Mouse (Mus musculus) lung, postnatal 14 days (tissue): ENCODE results near the gene Pias1.
"Not testable (repeated sequence)": the region's sequence is repeated elsewhere in the genome, so short reads cannot be mapped to it uniquely, and the experiment has no call there.

ENCODE experiments used
- DNase-seq: peaks from one replicate; pipeline ENCODE4 v3.0.0; 2021

Pias1 gene

GRCm38 (mm10) chr9:62940966-62941365 lies 46.8 kb downstream of the Pias1 start:
- DNase-seq: no peak

GRCm38 (mm10) chr9:62935854-62936253 lies 51.9 kb downstream of the Pias1 start:
- no peak for DNase-seq

DNA sequence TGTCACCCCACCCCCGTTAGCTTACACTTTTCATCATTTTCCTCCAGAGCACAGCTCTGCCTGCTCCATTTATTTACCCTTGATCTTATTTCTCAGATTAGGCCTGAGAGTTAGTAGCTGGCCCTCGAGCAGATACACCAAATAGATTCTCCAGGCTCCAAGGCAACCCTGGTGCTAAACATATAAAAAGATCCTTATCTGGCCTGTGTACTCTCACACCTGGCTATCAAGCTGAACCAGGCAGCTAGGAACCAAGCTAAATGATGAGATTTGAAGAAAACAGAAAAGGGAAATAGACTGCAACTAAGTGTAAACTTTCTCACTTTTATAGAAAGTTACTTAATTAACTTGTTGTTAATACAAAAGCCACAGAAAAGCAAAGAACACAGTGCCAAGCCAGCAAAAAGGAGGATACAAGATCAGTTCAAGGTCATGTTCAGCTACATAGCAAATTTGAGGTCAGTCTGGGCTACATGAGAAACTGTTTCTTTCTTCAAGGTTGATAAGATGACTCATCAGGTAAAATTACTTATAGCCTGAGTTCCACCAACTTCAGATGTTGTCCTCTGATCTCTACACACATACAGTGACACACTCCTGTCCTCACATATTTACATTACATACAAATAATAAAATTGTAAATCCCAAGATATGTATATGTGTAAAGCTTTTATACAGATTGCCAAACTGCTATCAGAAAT lies 52.9 kb downstream of the Pias1 start:
- DNase-seq: no peak

GRCm38 (mm10) chr9:62932575-62933339 lies 55.0 kb downstream of the Pias1 start:
- no peak for DNase-seq

- DNase-seq: no peak
Observed at GRCm38 (mm10) chr9:62924886-62925610, 62.7 kb downstream of the Pias1 start.

GRCm38 (mm10) chr9:62920877-62921276 lies 66.8 kb downstream of the Pias1 start:
- DNase-seq: no peak

- DNase-seq: no peak
Observed at GRCm38 (mm10) chr9:62917059-62917458, 70.7 kb downstream of the Pias1 start.

DNA sequence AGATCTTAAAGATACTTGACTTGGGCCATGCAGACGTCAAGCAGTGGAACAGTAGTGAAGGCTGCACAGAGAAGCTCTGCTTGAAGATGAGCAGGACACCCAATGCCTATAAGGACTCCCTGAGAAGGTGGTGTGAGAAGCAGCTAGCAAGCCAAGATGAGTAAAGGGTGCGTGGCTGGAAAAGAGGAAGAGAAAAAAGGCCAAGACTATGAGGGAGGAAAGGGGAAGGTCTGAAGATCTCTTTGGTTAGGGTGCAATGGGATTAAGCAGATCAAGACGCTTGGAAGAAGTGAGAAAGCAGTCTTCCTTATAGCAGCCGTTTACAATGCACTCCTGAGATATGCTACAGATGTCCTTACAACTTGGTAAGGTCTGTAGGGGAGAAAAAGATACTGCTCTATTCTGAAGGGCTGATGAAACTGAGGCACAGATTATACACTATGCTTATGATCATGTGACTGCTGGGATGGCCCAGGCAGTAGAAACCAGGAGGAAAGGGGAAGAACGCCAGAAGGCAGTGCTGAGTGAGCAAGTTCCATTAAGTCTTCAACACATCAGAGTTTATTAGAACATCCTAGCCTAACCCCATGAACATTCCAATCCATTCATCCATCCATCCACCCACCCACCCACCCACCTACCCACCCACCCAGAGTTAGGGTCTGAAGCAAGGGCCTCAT lies 74.2 kb downstream of the Pias1 start:
- DNase-seq: no peak

DNA sequence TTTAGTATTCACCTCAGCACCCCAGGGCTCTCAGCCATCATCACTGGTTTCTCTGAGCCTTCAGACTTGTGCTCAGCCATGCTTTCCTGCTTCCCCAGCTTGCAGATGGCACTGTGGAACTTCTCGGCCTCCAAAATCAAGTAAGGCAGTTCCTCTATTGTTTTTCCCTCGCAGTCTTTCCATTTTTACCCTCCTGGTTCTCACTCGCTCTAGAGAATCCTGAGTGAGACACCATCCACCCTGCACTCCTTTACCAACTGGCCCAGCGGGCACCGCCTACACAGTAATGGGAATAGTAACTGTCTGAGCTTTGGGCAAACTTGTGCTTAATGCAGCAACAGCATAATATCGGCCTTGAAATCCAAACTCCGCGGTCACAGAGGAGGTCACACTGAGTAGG lies 82.7 kb downstream of the Pias1 start:
- no peak for DNase-seq

DNA sequence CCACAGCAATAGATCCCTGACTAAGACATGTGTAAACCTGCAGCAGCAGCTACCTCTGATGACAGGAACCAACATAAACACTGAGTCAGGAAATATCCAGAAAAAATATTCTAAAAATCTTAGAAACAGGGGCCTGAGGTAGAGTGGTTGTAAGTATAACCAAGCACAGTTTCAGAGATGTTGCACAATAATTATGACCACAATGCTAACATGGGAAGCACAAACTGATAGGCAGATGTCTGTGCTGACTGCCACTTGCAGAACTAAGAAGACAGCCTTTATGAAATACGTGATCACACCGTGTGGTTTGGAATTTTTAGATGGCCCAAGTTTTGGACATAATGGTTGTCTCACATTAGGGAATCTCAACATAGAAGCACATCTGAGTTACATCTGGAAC lies 83.9 kb downstream of the Pias1 start:
- no peak for DNase-seq

- DNase-seq: no peak
Observed at GRCm38 (mm10) chr9:62901736-62902135, 86.0 kb downstream of the Pias1 start.

GRCm38 (mm10) chr9:62894486-62894885 lies 93.2 kb downstream of the Pias1 start:
- peak; percentile 32 for DNase-seq

GRCm38 (mm10) chr9:62881871-62882270 lies 105.9 kb downstream of the Pias1 start:
- peak; percentile 53 for DNase-seq

- DNase-seq: no peak
Observed at GRCm38 (mm10) chr9:62877825-62878224, 109.9 kb downstream of the Pias1 start.

DNA sequence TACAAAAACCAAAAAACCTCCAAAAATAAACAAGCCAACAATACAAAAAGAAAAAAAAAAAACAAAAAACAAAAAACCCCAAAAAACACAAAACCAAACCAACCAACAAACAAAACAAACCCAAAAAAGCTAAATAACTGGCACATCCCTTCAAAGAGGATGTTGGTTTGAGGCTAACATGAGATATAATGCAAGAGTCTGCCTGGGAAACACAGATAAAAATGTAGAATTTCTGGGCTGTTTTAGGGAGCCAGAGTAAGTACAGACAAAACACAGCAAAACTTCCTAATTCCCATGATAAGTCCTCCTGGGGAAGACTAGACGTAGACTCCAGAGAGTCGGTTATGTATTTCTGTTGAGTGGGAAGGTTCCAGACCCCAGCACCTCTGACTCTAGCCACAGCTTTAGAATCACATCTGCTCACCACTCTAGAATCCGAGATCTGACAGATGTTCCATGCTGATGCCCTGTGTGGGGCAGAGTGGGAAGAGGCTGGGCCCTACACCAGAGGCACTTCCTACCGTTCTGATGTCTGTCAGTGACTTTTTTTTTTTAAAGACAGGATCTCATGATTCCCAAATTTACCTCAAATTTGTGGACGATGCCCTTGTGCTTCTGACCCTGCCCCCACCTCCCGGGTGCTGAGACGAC lies 110.6 kb downstream of the Pias1 start:
- DNase-seq: no peak

DNA sequence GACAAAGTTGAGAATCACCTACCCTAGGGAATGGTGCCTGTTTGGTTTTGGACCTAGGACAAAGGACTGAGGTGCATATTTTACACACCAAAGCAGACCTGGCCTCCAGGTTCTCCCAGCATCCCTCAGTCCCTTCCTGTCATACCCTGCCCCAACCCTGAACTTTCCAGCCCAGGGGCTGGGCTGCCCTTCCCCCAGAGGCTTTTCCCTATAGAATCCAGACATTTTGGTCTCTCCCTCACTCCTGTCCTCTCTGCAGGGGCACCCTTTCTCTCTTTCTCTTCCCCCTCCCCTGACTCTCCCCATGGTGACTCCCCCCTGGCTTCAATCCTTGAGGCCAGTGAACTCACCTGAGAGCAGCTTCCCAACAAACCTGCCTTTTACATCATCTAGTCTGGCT lies 117.0 kb downstream of the Pias1 start:
- no peak for DNase-seq

- not testable (repeated sequence) for DNase-seq
Observed at GRCm38 (mm10) chr9:62869236-62869635, 118.5 kb downstream of the Pias1 start.

DNA sequence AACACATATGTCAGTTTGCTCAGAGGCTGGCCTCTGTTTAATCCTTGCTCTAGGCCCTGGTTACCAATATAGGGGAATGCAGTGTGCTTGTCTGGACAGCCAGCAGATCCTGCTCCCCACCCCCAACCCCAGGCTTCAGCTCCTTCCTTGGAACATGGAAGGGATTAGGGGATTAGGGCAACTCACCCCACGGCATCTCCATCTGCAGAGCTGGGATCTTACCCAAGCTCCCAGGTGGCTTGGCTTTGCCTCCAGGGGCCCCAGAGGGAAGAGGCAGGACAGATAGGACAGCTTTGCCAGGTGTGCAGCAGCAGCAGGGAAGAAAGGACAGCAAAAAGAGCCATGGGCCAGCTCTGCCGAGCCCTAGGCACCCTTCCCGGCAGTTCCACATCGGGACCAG lies 126.9 kb downstream of the Pias1 start:
- DNase-seq: no peak

GRCm38 (mm10) chr9:62860102-62860501 lies 127.6 kb downstream of the Pias1 start:
- not testable (repeated sequence) for DNase-seq

DNA sequence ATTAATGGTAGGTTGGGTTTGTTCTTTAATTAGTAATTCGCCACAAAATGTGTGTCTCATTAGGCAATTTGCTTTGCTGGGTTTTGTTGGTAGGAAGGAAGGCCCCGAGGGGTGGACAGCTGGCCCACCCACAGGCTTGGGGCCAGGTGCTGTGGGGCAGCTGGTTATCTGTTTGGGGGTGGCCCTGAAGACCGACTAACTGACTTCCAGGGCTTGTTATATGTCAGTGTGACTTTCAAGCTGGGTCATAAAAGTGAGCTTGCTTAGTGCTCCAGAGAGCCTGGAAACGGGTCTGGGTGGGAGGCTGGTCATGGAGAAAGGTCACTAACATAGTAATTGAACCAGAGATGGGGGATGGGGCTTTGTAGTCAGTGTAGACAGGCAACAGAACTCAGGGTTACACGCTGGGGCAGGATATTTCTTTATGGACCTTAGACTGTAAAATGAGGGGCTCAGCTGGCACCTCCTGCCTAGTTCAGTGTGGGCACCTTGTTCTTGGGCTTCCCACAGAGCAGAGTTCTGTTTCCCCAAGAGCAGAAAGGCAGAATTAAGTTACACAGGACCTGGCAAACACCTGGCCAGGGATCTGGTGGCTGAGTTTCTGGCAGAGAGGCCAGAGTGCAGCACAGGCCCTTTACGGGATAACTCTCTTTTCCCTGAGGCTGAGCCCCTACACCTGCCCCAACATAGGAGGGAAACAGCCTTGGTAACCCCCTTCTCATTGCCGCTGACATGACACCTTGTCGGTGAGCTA lies 129.3 kb downstream of the Pias1 start:
- DNase-seq: no peak

GRCm38 (mm10) chr9:62857719-62858261 lies 129.9 kb downstream of the Pias1 start, which contains the start of gene Calml4:
Calml4 (plus strand) TSS chr9:62858080.
- peak; percentile 83 for DNase-seq
